Mouse (Mus musculus) CH12.LX (cell line): ENCODE measurements around the gene Nsf. TPM values are rescaled to one million over a fixed set of nuclear protein-coding genes. Genes with fewer than 3 reads are reported as not detected.

ENCODE experiments used
- DNase-seq: peaks from one replicate; pipeline ENCODE4 v3.0.0-alpha.2; 2013; ENCODE audit errors: extremely low read depth
- H3K27ac ChIP-seq: 2 replicates; pipeline ENCODE4 v1.5.1; 2012; ENCODE audit warnings: low read depth, mild to moderate bottlenecking, control low read depth, moderate library complexity; ENCODE audit not compliant: insufficient read depth
- H3K27me3 ChIP-seq: replicated peaks from 2 replicates; pipeline ENCODE3; 2012; ENCODE audit warnings: inconsistent platforms
- H3K36me3 ChIP-seq, 2 experiments: replicated peaks in 1 of 2; 2 replicates each; pipeline versions ENCODE3 to v1.6.1; 2012; ENCODE audit warnings: inconsistent platforms in 1 of 2, low read length in 1 of 2, mild to moderate bottlenecking in 1 of 2, mixed read lengths in 1 of 2, moderate library complexity in 1 of 2; ENCODE audit not compliant: control insufficient read depth in 1 of 2, insufficient read depth in 1 of 2
- H3K4me1 ChIP-seq, 2 experiments: 2 replicates each; pipeline ENCODE4 v1.6.1; 2012; ENCODE audit warnings: inconsistent platforms in 1 of 2, moderate library complexity in 1 of 2; ENCODE audit not compliant: insufficient read depth in 2 of 2, control insufficient read depth in 1 of 2
- H3K4me2 ChIP-seq: 2 replicates; pipeline ENCODE4 v1.6.1; 2012; ENCODE audit warnings: low read depth, mild to moderate bottlenecking, control low read depth; ENCODE audit not compliant: poor library complexity, insufficient read depth, severe bottlenecking
- H3K4me3 ChIP-seq, 3 experiments: fragments of 150-350 bp in 1 of 3; sonication (generic) in 1 of 3; replicated peaks in 1 of 3; 2 replicates each; pipeline versions ENCODE3 to v1.5.1; 2011 to 2012; ENCODE audit warnings: low read depth in 2 of 3, low read length in 2 of 3, mild to moderate bottlenecking in 2 of 3, moderate library complexity in 2 of 3, control low read depth in 1 of 3, improper control_type of control experiment in 1 of 3, inconsistent platforms in 1 of 3, mixed read lengths in 1 of 3; ENCODE audit not compliant: poor library complexity in 1 of 3
- H3K79me2 ChIP-seq: replicated peaks from 2 replicates; pipeline ENCODE4 v1.6.1; 2012; ENCODE audit warnings: mild to moderate bottlenecking, moderate library complexity; ENCODE audit not compliant: control insufficient read depth, poor library complexity, insufficient read depth, severe bottlenecking; ENCODE audit errors: extremely low read depth
- H3K9ac ChIP-seq: 2 replicates; pipeline ENCODE4 v1.6.1; 2012; ENCODE audit warnings: low read depth, mild to moderate bottlenecking, control low read depth, moderate library complexity; ENCODE audit not compliant: insufficient read depth
- H3K9me3 ChIP-seq: replicated peaks from 2 replicates; pipeline ENCODE3; 2012; ENCODE audit warnings: low read length, inconsistent platforms, mixed read lengths
- BHLHE40 ChIP-seq: IDR thresholded peaks from 2 replicates; pipeline ENCODE4 v1.6.1; 2011; ENCODE audit warnings: mild to moderate bottlenecking, low read depth, low read length, improper control_type of control experiment
- CHD2 ChIP-seq: IDR thresholded peaks from 2 replicates; pipeline ENCODE4 v1.6.1; 2011; ENCODE audit warnings: low read length, improper control_type of control experiment
- E2F4 ChIP-seq: IDR thresholded peaks from 2 replicates; pipeline ENCODE4 v1.6.1; 2011; ENCODE audit warnings: low read depth, low read length, improper control_type of control experiment; ENCODE audit not compliant: insufficient replicate concordance
- IRF4 ChIP-seq: IDR thresholded peaks from 2 replicates; pipeline ENCODE4 v1.6.1; 2014; ENCODE audit warnings: low read depth, mild to moderate bottlenecking, inconsistent platforms, low read length, improper control_type of control experiment
- MAFK ChIP-seq: IDR thresholded peaks from 2 replicates; pipeline ENCODE4 v1.6.1; 2011; ENCODE audit warnings: low read length, improper control_type of control experiment; ENCODE audit not compliant: insufficient replicate concordance
- MAX ChIP-seq: IDR thresholded peaks from 2 replicates; pipeline ENCODE4 v1.6.1; 2011; ENCODE audit warnings: low read length, improper control_type of control experiment
- MXI1 ChIP-seq: IDR thresholded peaks from 2 replicates; pipeline ENCODE4 v1.6.1; 2011; ENCODE audit warnings: mild to moderate bottlenecking, low read depth, low read length, improper control_type of control experiment
- NELFE ChIP-seq: IDR thresholded peaks from 2 replicates; pipeline ENCODE4 v1.6.1; 2011; ENCODE audit warnings: low read depth, low read length, improper control_type of control experiment
- RCOR1 ChIP-seq: conservative IDR thresholded peaks from 2 replicates; pipeline ENCODE4 v1.6.1; 2012; ENCODE audit warnings: low read depth, mild to moderate bottlenecking, inconsistent platforms, low read length, improper control_type of control experiment
- TCF12 ChIP-seq: IDR thresholded peaks from 2 replicates; pipeline ENCODE4 v1.6.1; 2014; ENCODE audit warnings: low read depth, mild to moderate bottlenecking, inconsistent platforms, low read length, improper control_type of control experiment
- UBTF ChIP-seq: IDR thresholded peaks from 2 replicates; pipeline ENCODE4 v1.6.1; 2012; ENCODE audit warnings: low read depth, mild to moderate bottlenecking, inconsistent platforms, low read length, improper control_type of control experiment, moderate library complexity
- ZMIZ1 ChIP-seq: IDR thresholded peaks from 2 replicates; pipeline ENCODE4 v1.6.1; 2012; ENCODE audit warnings: low read depth, mild to moderate bottlenecking, inconsistent platforms, low read length, improper control_type of control experiment
- ZNF384 ChIP-seq: IDR thresholded peaks from 2 replicates; pipeline ENCODE4 v1.6.1; 2012; ENCODE audit warnings: low read depth, low read length, improper control_type of control experiment, inconsistent platforms
- dilution Hi-C: fragments of 300-500 bp; cut with MboI; formaldehyde crosslinking; loops from 2 replicates; pipeline ENCODE4 v1.14.3; 2020; ENCODE audit warnings: low sequenced_read_pairs; ENCODE audit not compliant: extremely low pct_unique_long_range_greater_than_20kb, extremely low pct_ligation_motif_present
- in situ Hi-C: fragments of 300-500 bp; cut with MboI; formaldehyde crosslinking; loops from 3 replicates; pipeline ENCODE4 v1.14.3; 2019; ENCODE audit warnings: low sequenced_read_pairs, low pct_ligation_motif_present, low pct_unique_long_range_greater_than_20kb, mixed read lengths
- polyA plus RNA-seq: library from polyadenylated mRNA; unstranded; fragments of >175 nt; gene quantifications from 2 replicates; pipeline ENCODE4 v1.2.1, GENCODE M21; 2012; ENCODE audit warnings: low read depth; ENCODE audit not compliant: insufficient read length
- total RNA-seq, 2 experiments: library from RNA; depleted of rRNA; stranded (reverse); fragments of 300-350 nt in 1 of 2; fragments of >200 nt in 1 of 2; gene quantifications; 2 replicates each; pipeline ENCODE4 v1.2.3; 2012 to 2014

Nsf gene
- total and polyA plus RNA-seq, 3 experiments, result 48.1 to 99.3 (median 50.9) TPM

DNA sequence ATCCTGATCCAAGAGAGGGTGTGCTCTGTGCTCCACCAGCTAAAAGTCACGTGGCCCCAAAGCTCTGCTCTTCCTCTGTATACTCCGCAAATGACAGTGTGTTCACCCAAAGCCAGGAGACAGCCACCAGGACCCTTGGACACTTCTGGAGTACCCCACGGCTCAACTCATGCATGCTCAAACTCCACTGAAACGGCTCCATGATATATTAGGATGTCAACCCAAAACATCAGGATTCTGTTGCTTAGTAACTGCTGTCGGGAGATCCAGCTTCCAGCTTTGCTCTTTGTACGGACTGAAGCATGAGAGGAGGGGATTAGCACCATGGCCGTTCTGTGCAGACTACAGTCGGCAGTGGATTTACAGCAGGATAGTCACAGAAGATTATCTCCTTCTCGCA lies 99.6 kb downstream of the Nsf start:
- TF ChIP-seq BHLHE40 (no peak), MXI1 (no peak), ZMIZ1 (no peak), IRF4 (no peak), MAFK (no peak), UBTF (no peak), NELFE (no peak), CHD2 (no peak), E2F4 (no peak), ZNF384 (no peak), TCF12 (no peak)
- H3K27ac ChIP-seq, result no peak overlapping the region
- no peak overlapping the region for H3K4me3 ChIP-seq
- H3K4me2 ChIP-seq, result no peak overlapping the region
- no peak overlapping the region for H3K9ac ChIP-seq
- no peak for DNase-seq
- dilution Hi-C loops, result no loop called here
- peaks cover 44 to 91% of the 10 kb centered on the region in 2 experiments for H3K36me3 ChIP-seq
- H3K79me2 ChIP-seq, result no peaks in the 10 kb centered on the region
- H3K27me3 ChIP-seq, result no peaks in the 10 kb centered on the region
- H3K4me1 ChIP-seq, result peaks cover 0 to 11% of the 10 kb centered on the region in 2 experiments; a peak in 1 of 4 replicates
- in situ Hi-C loops, result no loop called here
- H3K9me3 ChIP-seq, result no peaks in the 10 kb centered on the region

DNA sequence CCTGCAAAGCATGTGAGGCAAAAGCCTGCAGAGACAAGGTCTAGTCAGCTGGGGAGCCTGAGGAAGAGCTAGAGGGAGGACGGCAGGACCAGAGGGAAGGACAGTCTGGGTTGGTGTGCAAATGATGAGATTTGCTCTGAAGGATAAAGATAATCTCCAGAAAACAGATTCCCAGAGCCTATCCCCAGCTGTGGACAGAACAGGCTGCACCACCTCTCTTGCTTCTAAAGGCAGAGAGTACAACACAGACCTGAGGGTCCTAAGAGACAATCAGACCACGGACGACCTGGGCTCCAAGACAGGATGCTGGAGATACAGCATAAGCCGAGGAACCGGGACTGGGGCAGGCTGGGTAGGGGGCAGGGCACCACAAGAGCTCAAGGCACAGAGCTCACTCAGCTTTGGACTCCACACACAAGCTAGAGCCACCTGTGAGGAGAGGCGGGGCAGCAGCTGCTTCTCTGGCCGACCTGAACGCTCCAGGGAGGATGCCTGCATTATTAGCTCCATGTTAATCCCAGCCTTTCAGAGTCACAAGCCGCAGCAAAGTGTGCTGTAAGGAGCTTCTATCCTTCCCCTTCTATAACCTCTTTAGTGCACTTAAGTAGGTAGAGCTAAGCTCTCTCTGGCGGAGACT lies 100.5 kb downstream of the Nsf start:
- no peaks in the 10 kb centered on the region for H3K27me3 ChIP-seq
- H3K9me3 ChIP-seq, result no peaks in the 10 kb centered on the region
- peaks cover 40 to 90% of the 10 kb centered on the region in 2 experiments for H3K36me3 ChIP-seq
- H3K4me1 ChIP-seq, result peaks cover 0 to 11% of the 10 kb centered on the region in 2 experiments; a peak in 1 of 4 replicates
- TF ChIP-seq MAX, result no peak
- no peak for TF ChIP-seq RCOR1
- no peak for TF ChIP-seq MAFK
- no peak overlapping the region for H3K27ac ChIP-seq
- H3K4me2 ChIP-seq, result no peak overlapping the region
- in situ Hi-C loops, result no loop called here
- no peak for DNase-seq
- dilution Hi-C loops, result no loop called here
- no peak overlapping the region for H3K9ac ChIP-seq
- H3K79me2 ChIP-seq, result no peaks in the 10 kb centered on the region
- H3K4me3 ChIP-seq, result no peak overlapping the region
